Mouse (Mus musculus) liver, adult 2 months (tissue): ENCODE data around the gene P2rx1. TPM values are rescaled to one million over a fixed set of nuclear protein-coding genes. Genes with fewer than 3 reads are reported as not detected.

Experiments used
- DNase-seq: peaks from one replicate; pipeline ENCODE4 v3.0.0-alpha.2; 2011; ENCODE audit warnings: low read depth, low spot score; ENCODE audit errors: extremely low read depth
- H3K27ac ChIP-seq: fragments of 200-500 bp; replicated peaks from 2 replicates; pipeline ENCODE4 v1.5.1; 2012; ENCODE audit warnings: low read depth, mild to moderate bottlenecking, control low read depth, inconsistent platforms, low read length; ENCODE audit not compliant: insufficient read depth
- H3K27me3 ChIP-seq: fragments of 200-500 bp; 2 replicates; pipeline ENCODE4 v1.6.1; 2012; ENCODE audit warnings: mild to moderate bottlenecking, moderate library complexity, low read length, inconsistent platforms; ENCODE audit not compliant: control insufficient read depth, insufficient read depth
- H3K36me3 ChIP-seq: fragments of 200-500 bp; 2 replicates; pipeline ENCODE4 v1.6.1; 2012; ENCODE audit warnings: low read length, inconsistent platforms; ENCODE audit not compliant: control insufficient read depth, insufficient read depth
- H3K4me1 ChIP-seq: fragments of 200-500 bp; 2 replicates; pipeline ENCODE4 v1.6.1; 2011; ENCODE audit warnings: low read length; ENCODE audit not compliant: control insufficient read depth, insufficient read depth
- H3K4me3 ChIP-seq: fragments of 200-500 bp; 2 replicates; pipeline ENCODE4 v1.5.1; 2011; ENCODE audit warnings: low read depth, mild to moderate bottlenecking, control low read depth, low read length, moderate library complexity; ENCODE audit not compliant: insufficient read depth
- H3K79me2 ChIP-seq: fragments of 200-500 bp; 2 replicates; pipeline ENCODE4 v1.6.1; 2012; ENCODE audit warnings: inconsistent platforms, mild to moderate bottlenecking, low read length, moderate library complexity; ENCODE audit not compliant: control insufficient read depth, insufficient read depth
- H3K9ac ChIP-seq: fragments of 200-500 bp; 2 replicates; pipeline ENCODE4 v1.6.1; 2012; ENCODE audit warnings: low read depth, mild to moderate bottlenecking, control low read depth, inconsistent platforms, low read length
- CTCF ChIP-seq: fragments of 200-500 bp; IDR thresholded peaks from 2 replicates; pipeline ENCODE4 v1.5.1; 2011; ENCODE audit warnings: low read depth, low read length, control low read depth
- POLR2A ChIP-seq: fragments of 200-500 bp; IDR thresholded peaks from 2 replicates; pipeline ENCODE4 v1.6.1; 2011; ENCODE audit warnings: low read length, control low read depth; ENCODE audit not compliant: insufficient read depth; ENCODE audit errors: extremely low read depth
- WGBS: fragments of 180-500 bp; shearing (Covaris S2); methylation state at CpG from one replicate; pipeline ENCODE4 v1.1.7; 2018; 5-methylcytosine and 5-hydroxymethylcytosine counted together
- polyA plus RNA-seq: library from polyadenylated mRNA; depleted of rRNA; stranded (reverse); fragments of >200 nt; gene quantifications from 2 replicates; pipeline ENCODE4 v1.2.3, GENCODE M21; 2012; rRNA removed
- total RNA-seq: library from RNA; depleted of rRNA; stranded (reverse); fragments of >200 nt; gene quantifications from 2 replicates; pipeline ENCODE4 v1.2.3, GENCODE M21; 2014; rRNA removed

P2rx1 gene
- total RNA-seq (0.28 and 0.34 TPM in 2 replicates), polyA plus RNA-seq (0.11 and 0.12 TPM in 2 replicates)

DNA sequence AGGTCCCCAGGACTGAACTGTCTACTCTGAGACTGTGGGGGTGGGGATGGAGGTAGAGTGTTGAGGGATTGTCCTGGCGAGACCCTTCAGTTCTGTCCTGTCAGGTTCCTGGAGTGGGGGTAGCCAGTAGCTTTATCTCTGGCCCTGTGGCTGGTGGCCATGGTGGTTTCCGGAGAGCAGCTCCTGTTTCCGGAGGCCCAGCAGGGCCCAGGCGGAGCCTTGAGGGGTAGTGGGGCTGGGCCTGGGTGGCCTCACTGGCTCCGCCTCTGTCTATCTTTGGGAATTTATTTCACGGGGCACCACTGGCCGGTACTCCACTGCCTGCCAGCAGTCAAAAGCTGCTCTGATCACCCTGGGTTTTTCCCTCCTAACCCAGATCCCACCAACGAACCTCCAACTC lies at the start of gene P2rx1:
Gene P2rx1 (plus strand): TSS at position 333 of the 400 bp plus-strand sequence.
- no peak within 1 kb of the TSS for H3K4me3 ChIP-seq
- no peaks in the 10 kb centered on the region; the same call in 1 of the 2 replicates for H3K27me3 ChIP-seq
- H3K36me3 ChIP-seq = no peaks in the 10 kb centered on the region
- H3K9ac ChIP-seq = no peak within 1 kb of the TSS
- H3K4me1 ChIP-seq = no peaks in the 10 kb centered on the region
- 48% methylated on average over 8 of the region's 8 CpGs for WGBS
- H3K79me2 ChIP-seq = no peaks in the 10 kb centered on the region
- DNase-seq = no peak
- no peak for TF ChIP-seq CTCF
- TF ChIP-seq POLR2A = no peak
- no peak within 1 kb of the TSS for H3K27ac ChIP-seq

- H3K36me3 ChIP-seq = no peaks in the 10 kb centered on the region
- H3K9ac ChIP-seq = no peak overlapping the region
- H3K4me3 ChIP-seq = no peak overlapping the region
- H3K27me3 ChIP-seq = no peaks in the 10 kb centered on the region
- WGBS = 76% methylated on average over 22 of the region's 22 CpGs
- no peak for DNase-seq
- H3K79me2 ChIP-seq = no peaks in the 10 kb centered on the region
- TF ChIP-seq CTCF (no peak), POLR2A (no peak)
- H3K4me1 ChIP-seq = peaks cover 3% of the 10 kb centered on the region
- H3K27ac ChIP-seq = no peak overlapping the region
These were observed 47.5 kb upstream of the P2rx1 start for GRCm38 (mm10) chr11:72951137-72952000.

DNA sequence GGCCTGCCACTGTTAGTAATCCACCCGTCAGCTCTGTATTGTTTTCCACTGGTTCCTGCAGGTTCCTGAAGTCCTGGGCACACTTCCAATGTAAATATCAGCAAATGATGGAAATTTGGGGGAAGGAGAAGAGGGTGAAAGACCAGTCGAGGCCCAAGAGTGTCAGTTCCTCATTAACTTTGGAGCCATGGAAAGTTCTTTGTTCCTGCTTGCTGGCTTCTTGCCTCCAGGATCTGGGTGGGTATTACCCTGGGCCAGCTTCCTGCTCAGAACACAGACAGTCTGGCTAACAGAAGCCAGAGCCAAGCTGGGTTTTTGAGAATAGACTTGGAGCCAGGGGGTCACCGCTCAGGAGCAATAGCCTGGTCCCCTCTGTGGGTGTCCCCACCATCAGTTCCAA lies 46.7 kb upstream of the P2rx1 start:
- 38% methylated on average over 3 of the region's 3 CpGs for WGBS
- DNase-seq = no peak

GRCm38 (mm10) chr11:72952697-72953096 lies 46.2 kb upstream of the P2rx1 start:
- Histone ChIP-seq H3K9ac (no peak overlapping the region), H3K4me1 (peaks cover 3% of the 10 kb centered on the region), H3K36me3 (no peaks in the 10 kb centered on the region), H3K27me3 (no peaks in the 10 kb centered on the region), H3K79me2 (no peaks in the 10 kb centered on the region), H3K27ac (no peak overlapping the region), H3K4me3 (no peak overlapping the region)
- 84% methylated on average over 6 of the region's 6 CpGs for WGBS
- DNase-seq = no peak
- TF ChIP-seq CTCF (no peak), POLR2A (no peak)

More for the DNA sequence above, 46.7 kb upstream of the P2rx1 start:
- peaks cover 3% of the 10 kb centered on the region for H3K4me1 ChIP-seq
- H3K9ac ChIP-seq = no peak overlapping the region
- H3K27ac ChIP-seq = no peak overlapping the region
- no peaks in the 10 kb centered on the region for H3K27me3 ChIP-seq
- no peaks in the 10 kb centered on the region for H3K36me3 ChIP-seq
- H3K79me2 ChIP-seq = no peaks in the 10 kb centered on the region
- H3K4me3 ChIP-seq = no peak overlapping the region
- TF ChIP-seq CTCF = no peak
- TF ChIP-seq POLR2A = no peak

DNA sequence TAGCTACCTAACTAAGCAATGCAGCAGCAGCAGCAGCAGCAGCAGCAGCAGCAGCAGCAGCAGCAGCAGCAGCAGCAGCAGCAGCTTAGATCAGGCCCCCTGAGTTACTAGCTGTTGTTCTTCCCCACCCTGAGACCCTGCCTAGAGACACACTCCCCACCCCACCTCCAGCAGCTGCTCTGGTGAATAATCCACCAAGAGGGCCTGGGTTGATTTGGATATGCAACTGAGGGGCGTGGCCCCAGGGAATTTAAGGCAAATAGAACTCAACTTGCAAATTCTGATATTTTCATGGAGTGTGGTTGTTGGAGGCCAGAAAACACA lies 45.8 kb upstream of the P2rx1 start:
- H3K27me3 ChIP-seq = no peaks in the 10 kb centered on the region
- no peak for DNase-seq
- 80% methylated on average over 1 of the region's 1 CpGs for WGBS
- no peaks in the 10 kb centered on the region for H3K36me3 ChIP-seq
- H3K27ac ChIP-seq = no peak overlapping the region
- no peak overlapping the region for H3K4me3 ChIP-seq
- H3K79me2 ChIP-seq = no peaks in the 10 kb centered on the region
- H3K9ac ChIP-seq = no peak overlapping the region
- TF ChIP-seq CTCF = no peak
- TF ChIP-seq POLR2A = no peak
- H3K4me1 ChIP-seq = peaks cover 3% of the 10 kb centered on the region
